Mouse (Mus musculus) lung, postnatal 0 days (tissue): ENCODE data around the gene Sorbs1.

Experiments used
- CTCF ChIP-seq: IDR thresholded peaks from 2 replicates; pipeline ENCODE4 v1.5.1; 2016; ENCODE audit warnings: antibody characterized with exemption, mild to moderate bottlenecking
- EP300 ChIP-seq: IDR thresholded peaks from 2 replicates; pipeline ENCODE4 v1.6.1; 2016; ENCODE audit warnings: antibody characterized with exemption, mild to moderate bottlenecking, control low read depth

- TF ChIP-seq EP300 = no peak
- no peak for TF ChIP-seq CTCF
Measured at GRCm38 (mm10) chr19:40294231-40294630, 219.3 kb downstream of the Sorbs1 start.
